Mouse (Mus musculus) cerebellum, postnatal 36 days (tissue): ENCODE data around the gene Hdgfl2.

ENCODE experiments used
- DNase-seq, 2 experiments: peaks; one replicate each; pipeline ENCODE4 v3.0.0; 2021 to 2022; ENCODE audit warnings: mixed read lengths in 2 of 2

The Hdgfl2 gene

GRCm38 (mm10) chr17:56107736-56108135, 28.3 kb downstream of the Hdgfl2 start:
- no peak for DNase-seq

GRCm38 (mm10) chr17:56108334-56109044, 29.1 kb downstream of the Hdgfl2 start:
- DNase-seq = no peak

- DNase-seq = no peak
Observed at GRCm38 (mm10) chr17:56109219-56110051, 30.0 kb downstream of the Hdgfl2 start, which contains the start of gene Plin4. Gene Plin4, minus strand, starts transcription at chr17:56109803.

GRCm38 (mm10) chr17:56110571-56110970, 31.1 kb downstream of the Hdgfl2 start:
- no peak for DNase-seq

- no peak for DNase-seq
Observed at GRCm38 (mm10) chr17:56111021-56111420, 31.6 kb downstream of the Hdgfl2 start.

- peak; percentile 69 to 75 for DNase-seq
Observed at GRCm38 (mm10) chr17:56111864-56112263, 32.4 kb downstream of the Hdgfl2 start.

- DNase-seq = no peak
Observed at GRCm38 (mm10) chr17:56112743-56113142, 33.3 kb downstream of the Hdgfl2 start.

- DNase-seq = no peak
Observed at GRCm38 (mm10) chr17:56116193-56116592, 36.8 kb downstream of the Hdgfl2 start.

- peak in 1 of 2 experiments; percentile 55 for DNase-seq
Observed at GRCm38 (mm10) chr17:56117251-56117710, 37.8 kb downstream of the Hdgfl2 start, which contains the start of gene Plin5. Gene Plin5, minus strand, starts transcription at chr17:56117596.

- DNase-seq = no peak
Observed at GRCm38 (mm10) chr17:56119431-56119830, 40.0 kb downstream of the Hdgfl2 start.

- DNase-seq = peak; percentile 56 to 59
Observed at GRCm38 (mm10) chr17:56119981-56120880, 40.8 kb downstream of the Hdgfl2 start.

- DNase-seq = no peak
Observed at GRCm38 (mm10) chr17:56121826-56122225, 42.4 kb downstream of the Hdgfl2 start, which contains the start of gene Lrg1. Gene Lrg1, minus strand, starts transcription at chr17:56122001.

- no peak for DNase-seq
Observed at GRCm38 (mm10) chr17:56123161-56123560, 43.7 kb downstream of the Hdgfl2 start.

GRCm38 (mm10) chr17:56123681-56124340, 44.4 kb downstream of the Hdgfl2 start:
- no peak for DNase-seq

- DNase-seq = peak; percentile 63 to 67
Observed at GRCm38 (mm10) chr17:56124377-56125275, 45.2 kb downstream of the Hdgfl2 start.

GRCm38 (mm10) chr17:56125276-56125630, 45.8 kb downstream of the Hdgfl2 start:
- DNase-seq = no peak

GRCm38 (mm10) chr17:56126175-56126574, 46.7 kb downstream of the Hdgfl2 start:
- DNase-seq = no peak

- peak in 1 of 2 experiments; percentile 48 for DNase-seq
Observed at GRCm38 (mm10) chr17:56128246-56128645, 48.8 kb downstream of the Hdgfl2 start.

GRCm38 (mm10) chr17:56131136-56131535, 51.7 kb downstream of the Hdgfl2 start:
- no peak for DNase-seq

GRCm38 (mm10) chr17:56131814-56132213, 52.4 kb downstream of the Hdgfl2 start:
- DNase-seq = peak; percentile 75 to 78

GRCm38 (mm10) chr17:56132661-56133060, 53.2 kb downstream of the Hdgfl2 start:
- DNase-seq = peak; percentile 72 to 76
